Mouse (Mus musculus) embryonic facial prominence, embryonic 14.5 days (tissue): ENCODE measurements around the gene Sirt4. TPM values are rescaled to one million over a fixed set of nuclear protein-coding genes. Genes with fewer than 3 reads are reported as not detected.

Source experiments
- ATAC-seq: fragments of 200-750 bp; cut with Nextera tagmentation; 2 replicates; pipeline ENCODE4 v1.8.0; 2017; ENCODE audit warnings: low read depth, moderate number of reproducible peaks, moderate TSS enrichment
- DNase-seq: peaks from one replicate; pipeline ENCODE4 v3.0.0-alpha.2; 2015; ENCODE audit warnings: low spot score
- H3K27ac ChIP-seq: fragments of 300-500 bp; sonication (generic); replicated peaks from 2 replicates; pipeline ENCODE4 v1.5.1; 2014; ENCODE audit warnings: low read depth, mild to moderate bottlenecking, low read length, moderate library complexity
- H3K27me3 ChIP-seq: fragments of 300-500 bp; sonication (generic); replicated peaks from 2 replicates; pipeline ENCODE4 v1.6.1; 2014; ENCODE audit warnings: low read length; ENCODE audit not compliant: control insufficient read depth, insufficient read depth
- H3K36me3 ChIP-seq: fragments of 300-500 bp; sonication (generic); 2 replicates; pipeline ENCODE4 v1.6.1; 2014; ENCODE audit warnings: low read length, mixed read lengths; ENCODE audit not compliant: control insufficient read depth, insufficient read depth
- H3K4me1 ChIP-seq: fragments of 300-500 bp; sonication (generic); 2 replicates; pipeline ENCODE4 v1.6.1; 2014; ENCODE audit warnings: antibody characterized with exemption, low read length; ENCODE audit not compliant: control insufficient read depth, insufficient read depth
- H3K4me2 ChIP-seq: fragments of 300-500 bp; sonication (generic); 2 replicates; pipeline ENCODE4 v1.6.1; 2014; ENCODE audit warnings: low read depth, mild to moderate bottlenecking, low read length, moderate library complexity, mixed read lengths
- H3K4me3 ChIP-seq: fragments of 300-500 bp; sonication (generic); 2 replicates; pipeline ENCODE4 v1.5.1; 2014; ENCODE audit warnings: low read depth, mild to moderate bottlenecking, low read length
- H3K9ac ChIP-seq: fragments of 300-500 bp; sonication (generic); 2 replicates; pipeline ENCODE4 v1.6.1; 2014; ENCODE audit warnings: low read depth, mild to moderate bottlenecking, low read length, moderate library complexity, mixed read lengths
- H3K9me3 ChIP-seq: fragments of 300-500 bp; sonication (generic); 2 replicates; pipeline ENCODE4 v1.6.1; 2016; ENCODE audit warnings: low read length; ENCODE audit not compliant: control insufficient read depth
- WGBS: fragments of 180-500 bp; shearing (Covaris S2); extraction: QIAGEN DNeasy Blood & Tissue Kit; methylation state at CpG from one replicate; pipeline ENCODE4 v1.1.7; 2014; 5-methylcytosine and 5-hydroxymethylcytosine counted together
- polyA plus RNA-seq: library from polyadenylated mRNA; unstranded; fragments of >200 nt; fragmentation: Nextera tagmentation; extraction: Ambion mirVana; gene quantifications from 2 replicates; pipeline ENCODE4 v1.2.1, GENCODE M21; 2014

The Sirt4 gene
- polyA plus RNA-seq, 1 experiment from 2014 or later = 20.3 TPM

DNA sequence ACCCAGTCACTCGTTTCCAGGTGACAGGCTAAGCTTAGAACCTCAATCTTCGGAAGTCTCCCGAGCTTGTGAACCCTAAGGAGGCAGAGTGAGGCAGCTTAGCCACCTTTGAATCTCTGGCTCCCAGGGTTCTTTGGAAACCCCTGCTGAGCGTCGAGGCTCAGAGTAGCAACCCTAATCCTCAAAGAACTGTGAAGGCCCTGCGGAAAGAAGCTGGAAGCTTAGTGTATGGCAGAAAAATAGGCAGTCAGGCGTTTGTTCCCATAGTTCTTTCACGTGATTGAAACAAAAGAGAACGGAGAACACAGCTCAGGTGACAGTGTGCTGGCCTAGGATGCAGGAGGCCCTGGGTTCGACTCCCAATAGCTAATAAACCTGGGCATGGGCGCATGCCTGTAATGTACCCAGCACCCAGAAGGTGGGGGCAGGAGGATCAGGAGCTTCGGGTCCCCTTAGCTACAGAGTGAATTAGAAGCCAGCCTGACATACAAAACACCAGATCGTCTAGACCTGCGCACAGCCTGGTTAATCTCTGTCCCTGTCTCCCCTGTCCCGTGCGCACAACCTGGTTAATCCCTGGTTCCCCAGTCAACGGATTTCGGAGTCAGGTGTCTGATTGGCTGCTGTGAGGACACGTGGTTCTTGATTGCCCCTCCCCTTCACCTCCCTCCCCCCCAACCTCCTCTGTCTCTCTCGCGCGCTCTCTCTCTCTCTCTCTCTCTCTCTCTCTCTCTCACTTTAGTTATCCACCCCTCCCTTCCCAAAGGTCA, 9.0 kb downstream of the Sirt4 start:
- ATAC-seq (peak; percentile 88), DNase-seq (peak; percentile 91)
- H3K9ac ChIP-seq = peak overlapping the region; percentile 54
- no peaks in the 10 kb centered on the region for H3K27me3 ChIP-seq
- peak overlapping the region; percentile 52 for H3K4me2 ChIP-seq
- peaks cover 9% of the 10 kb centered on the region for H3K4me1 ChIP-seq
- H3K27ac ChIP-seq = no peak overlapping the region
- 9% methylated on average over 22 of the region's 22 CpGs for WGBS
- peak overlapping the region; percentile 39 for H3K4me3 ChIP-seq
- no peaks in the 10 kb centered on the region for H3K9me3 ChIP-seq
- H3K36me3 ChIP-seq = peaks cover 13% of the 10 kb centered on the region

DNA sequence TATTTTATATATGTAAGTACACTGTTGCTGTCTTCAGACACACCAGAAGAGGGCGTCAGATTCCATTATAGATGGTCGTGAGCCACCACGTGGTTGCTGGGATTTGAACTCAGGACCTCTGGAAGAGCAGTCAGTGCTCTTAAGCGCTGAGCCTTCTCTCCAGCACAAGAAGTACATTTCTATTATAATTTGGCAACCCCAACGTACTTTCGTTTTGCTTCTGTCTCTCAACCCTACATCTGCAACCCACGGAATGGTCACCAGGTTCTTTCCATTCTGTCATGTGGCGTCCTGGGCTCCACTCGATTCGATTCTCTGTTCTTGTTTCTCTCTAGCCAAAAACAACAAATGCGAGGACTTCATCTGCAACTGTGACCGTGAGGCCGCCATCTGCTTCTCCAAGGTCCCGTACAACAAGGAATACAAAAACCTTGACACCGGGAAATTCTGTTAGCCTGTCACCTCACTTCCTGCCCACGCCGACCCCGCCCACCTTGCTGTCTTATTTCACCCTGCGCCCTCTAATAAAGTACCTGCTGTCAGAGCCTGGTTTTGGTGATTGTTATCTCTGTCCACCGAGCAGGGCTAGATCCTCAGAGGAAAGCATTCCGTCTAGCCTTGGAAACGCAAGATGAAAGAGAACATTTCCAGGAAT, 10.2 kb downstream of the Sirt4 start:
- no peak overlapping the region for H3K4me3 ChIP-seq
- ATAC-seq (no peak), DNase-seq (no peak)
- H3K9ac ChIP-seq = no peak overlapping the region
- H3K27me3 ChIP-seq = no peaks in the 10 kb centered on the region
- H3K27ac ChIP-seq = no peak overlapping the region
- H3K4me1 ChIP-seq = peaks cover 9% of the 10 kb centered on the region
- no peak overlapping the region for H3K4me2 ChIP-seq
- H3K36me3 ChIP-seq = peaks cover 11% of the 10 kb centered on the region
- 67% methylated on average over 22 of the region's 22 CpGs for WGBS
- no peaks in the 10 kb centered on the region for H3K9me3 ChIP-seq

DNA sequence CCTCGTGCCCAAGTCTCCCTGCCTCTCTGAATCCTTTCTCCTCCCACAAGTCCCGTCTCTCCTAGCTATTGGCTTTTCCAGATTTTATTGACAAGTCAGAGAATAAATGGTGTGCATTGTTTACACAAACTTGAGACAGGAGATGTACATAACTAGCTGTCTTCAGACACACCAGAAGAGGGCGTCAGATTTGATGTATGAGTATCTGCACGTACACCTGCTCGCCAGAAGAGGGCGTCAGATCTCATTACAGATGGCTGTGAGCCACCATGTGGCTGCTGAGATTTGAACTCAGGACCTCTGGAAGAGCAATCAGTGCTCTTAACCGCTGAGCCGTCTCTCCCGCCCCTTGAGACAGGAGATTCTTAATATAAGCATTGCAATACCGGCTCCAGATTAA, 11.3 kb downstream of the Sirt4 start:
- WGBS = 70% methylated on average over 10 of the region's 10 CpGs
- ATAC-seq (no peak), DNase-seq (no peak)
- H3K4me1 ChIP-seq = peaks cover 9% of the 10 kb centered on the region
- no peak overlapping the region for H3K27ac ChIP-seq
- H3K4me2 ChIP-seq = no peak overlapping the region
- no peaks in the 10 kb centered on the region for H3K9me3 ChIP-seq
- no peak overlapping the region for H3K4me3 ChIP-seq
- peaks cover 9% of the 10 kb centered on the region; the same call in 1 of the 2 replicates for H3K36me3 ChIP-seq
- no peak overlapping the region for H3K9ac ChIP-seq
- no peaks in the 10 kb centered on the region for H3K27me3 ChIP-seq

DNA sequence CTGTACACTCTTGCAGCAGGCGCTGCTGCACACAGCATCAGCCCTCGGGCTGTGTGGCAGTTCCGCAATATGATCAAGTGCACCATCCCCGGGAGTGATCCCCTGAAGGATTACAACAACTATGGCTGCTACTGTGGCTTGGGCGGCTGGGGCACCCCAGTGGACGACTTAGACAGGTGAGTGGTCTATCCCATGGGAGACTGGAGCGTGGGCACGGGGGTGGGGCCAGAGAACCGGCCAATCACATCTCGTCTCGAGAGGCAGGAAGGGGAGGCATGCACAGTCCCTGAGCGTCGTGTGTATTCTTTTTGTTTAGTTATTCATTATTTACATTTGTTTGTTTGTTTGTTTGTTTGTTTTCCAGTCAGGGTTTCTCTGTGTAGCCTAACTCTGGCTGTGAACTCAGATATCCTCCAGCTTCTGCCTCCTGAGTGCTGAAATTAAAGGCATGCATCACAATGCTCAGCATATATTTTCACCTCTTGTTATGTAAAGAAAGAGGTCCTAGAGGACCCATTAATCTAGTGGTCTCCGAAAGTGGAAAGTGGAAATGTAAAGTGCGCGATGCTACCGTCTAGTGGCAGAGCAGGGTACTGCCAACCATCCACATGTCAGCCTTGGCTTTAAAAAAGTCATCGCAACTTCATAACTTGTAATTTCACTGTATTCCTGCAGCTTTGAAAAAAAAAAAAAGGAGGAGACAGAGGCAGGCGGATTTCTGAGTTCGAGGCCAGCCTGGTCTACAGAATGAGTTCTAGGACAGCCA, 13.6 kb downstream of the Sirt4 start:
- Histone ChIP-seq H3K27ac (no peak overlapping the region), H3K4me1 (peaks cover 5% of the 10 kb centered on the region), H3K9ac (no peak overlapping the region), H3K4me2 (0 out of 2 replicates have a peak overlapping the region, but pooled peaks have one; percentile 20), H3K9me3 (no peaks in the 10 kb centered on the region), H3K27me3 (no peaks in the 10 kb centered on the region), H3K4me3 (no peak overlapping the region), H3K36me3 (no peaks in the 10 kb centered on the region)
- DNase-seq (peak; percentile 40), ATAC-seq (no peak; the same call in 1 of the 2 replicates)
- 33% methylated on average over 20 of the region's 20 CpGs for WGBS

DNA sequence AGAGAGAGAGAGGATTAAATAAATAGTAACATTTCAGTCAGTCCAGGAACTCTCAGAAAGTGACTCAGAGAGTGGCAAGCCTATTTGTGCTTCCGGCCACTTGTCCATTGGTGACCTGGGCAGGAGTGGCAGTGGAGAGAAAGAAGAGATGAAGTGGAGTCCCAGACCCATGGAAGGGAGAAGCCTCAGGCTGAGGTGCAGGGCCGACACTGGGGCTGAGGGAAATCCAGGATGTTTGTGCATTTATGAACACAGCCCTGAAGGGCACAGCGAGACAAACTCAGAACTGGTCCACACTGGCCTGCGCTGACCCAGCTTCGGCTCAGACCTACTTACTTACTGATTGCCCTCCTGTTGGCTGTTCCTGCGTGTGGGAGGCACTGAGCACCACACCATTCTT, 14.7 kb downstream of the Sirt4 start:
- no peaks in the 10 kb centered on the region for H3K36me3 ChIP-seq
- no peaks in the 10 kb centered on the region for H3K27me3 ChIP-seq
- DNase-seq = no peak
- H3K4me2 ChIP-seq = no peak overlapping the region
- 65% methylated on average over 6 of the region's 6 CpGs for WGBS
- H3K27ac ChIP-seq = no peak overlapping the region
- H3K9me3 ChIP-seq = no peaks in the 10 kb centered on the region
- no peak overlapping the region for H3K9ac ChIP-seq
- H3K4me3 ChIP-seq = no peak overlapping the region
- no peak for ATAC-seq
- H3K4me1 ChIP-seq = no peaks in the 10 kb centered on the region

DNA sequence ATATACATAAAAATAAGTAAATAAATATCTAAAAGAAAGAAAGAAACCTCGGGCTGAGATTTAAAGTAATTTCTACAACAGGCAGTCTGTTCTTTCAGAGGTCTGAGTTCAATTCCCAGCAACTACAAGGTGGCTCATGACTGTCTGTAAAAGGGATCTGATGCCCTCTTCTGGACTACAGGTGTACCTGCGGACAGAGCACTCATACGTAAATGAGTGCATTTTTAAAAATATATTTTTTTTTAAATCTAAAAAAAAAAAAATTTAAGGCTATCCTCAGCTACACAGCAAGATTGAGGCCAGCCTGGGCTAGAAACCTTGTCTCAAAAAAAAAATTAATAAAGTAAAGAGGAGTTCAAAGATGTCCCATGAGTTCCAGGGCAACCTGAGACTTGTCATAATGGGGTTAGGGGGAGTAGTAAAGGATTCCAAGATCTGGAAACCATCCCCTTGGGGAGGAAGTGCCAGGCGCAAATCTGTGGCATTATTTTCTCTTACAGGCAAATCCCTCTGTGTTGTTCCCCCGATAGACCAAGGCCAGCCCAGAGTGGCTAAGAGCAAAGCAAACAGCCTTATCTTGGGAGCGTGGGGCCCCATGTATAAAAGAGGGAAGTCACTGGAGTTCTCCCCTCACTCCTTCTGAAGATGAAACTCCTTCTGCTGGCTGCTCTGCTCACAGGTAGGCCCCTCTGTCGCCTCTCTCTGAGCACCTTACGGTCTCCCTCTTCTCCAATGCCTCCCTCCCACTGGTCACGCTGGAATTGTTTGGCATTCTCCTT, 18.7 kb downstream of the Sirt4 start, which contains the start of gene Pla2g1b:
Gene Pla2g1b (plus strand): TSS at position 621 of the 779 bp plus-strand sequence.
- no peaks in the 10 kb centered on the region for H3K4me1 ChIP-seq
- no peak within 1 kb of the TSS for H3K9ac ChIP-seq
- ATAC-seq (no peak), DNase-seq (no peak)
- H3K9me3 ChIP-seq = no peaks in the 10 kb centered on the region
- WGBS = 44% methylated on average over 9 of the region's 9 CpGs
- H3K27me3 ChIP-seq = no peaks in the 10 kb centered on the region
- H3K27ac ChIP-seq = no peak within 1 kb of the TSS
- H3K4me3 ChIP-seq = no peak within 1 kb of the TSS
- no peak within 1 kb of the TSS for H3K4me2 ChIP-seq
- no peaks in the 10 kb centered on the region for H3K36me3 ChIP-seq

DNA sequence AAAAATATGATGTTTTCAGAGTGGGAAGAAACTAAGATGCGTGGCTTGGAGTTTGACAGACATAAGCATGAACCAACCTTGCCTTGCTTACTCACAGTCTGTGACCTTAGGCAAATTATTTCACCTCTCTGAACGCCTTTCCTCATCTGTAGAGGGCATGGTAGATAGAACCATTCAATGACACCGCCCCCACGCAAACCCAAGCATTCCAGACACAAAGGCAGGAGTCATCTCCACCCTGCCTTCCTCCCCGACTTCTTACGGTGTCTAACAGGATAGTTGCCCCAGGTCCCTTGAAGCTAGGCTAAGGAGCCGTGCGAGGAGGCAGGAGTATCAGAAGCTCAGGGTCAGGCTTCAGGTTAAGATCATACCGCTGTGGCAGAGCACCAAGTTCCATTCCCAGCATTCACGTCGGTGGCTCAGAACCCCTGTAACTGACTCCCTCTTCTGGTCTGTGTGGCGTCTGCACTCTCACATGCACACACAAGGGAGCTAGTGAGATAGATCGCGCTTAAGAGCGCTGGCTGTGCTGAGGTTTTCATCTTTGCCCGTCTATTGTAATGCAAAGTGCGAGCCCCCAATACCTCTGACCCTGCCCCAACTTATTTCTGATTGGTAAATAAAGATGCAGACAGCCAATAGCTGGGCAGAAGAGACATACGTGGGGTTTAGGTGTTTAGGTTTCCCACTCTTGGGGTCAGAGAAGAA, 20.0 kb downstream of the Sirt4 start:
- ATAC-seq = no peak
- Histone ChIP-seq H3K9me3 (no peaks in the 10 kb centered on the region), H3K9ac (no peak overlapping the region), H3K4me3 (no peak overlapping the region), H3K4me1 (no peaks in the 10 kb centered on the region), H3K36me3 (no peaks in the 10 kb centered on the region), H3K27ac (no peak overlapping the region), H3K27me3 (no peaks in the 10 kb centered on the region), H3K4me2 (no peak overlapping the region)
- 81% methylated on average over 18 of the region's 18 CpGs for WGBS
- DNase-seq = no peak
